Mouse (Mus musculus) thymus, postnatal 10 days (tissue): ENCODE results near the gene Slc7a5.

Source experiments
- DNase-seq, 2 experiments: peaks; one replicate each; pipeline ENCODE4 v3.0.0; 2021; ENCODE audit warnings: low spot score in 2 of 2

Gene Slc7a5

GRCm38 (mm10) chr8:121850821-121851470 is 56.5 kb downstream of the Slc7a5 start:
- DNase-seq: peak; percentile 95 to 99

GRCm38 (mm10) chr8:121850436-121850820 is 57.1 kb downstream of the Slc7a5 start:
- DNase-seq: peak in 1 of 2 experiments; percentile 12

GRCm38 (mm10) chr8:121850018-121850417 is 57.5 kb downstream of the Slc7a5 start:
- peak; percentile 52 to 76 for DNase-seq

- no peak for DNase-seq
Measured at GRCm38 (mm10) chr8:121849303-121849702, 58.2 kb downstream of the Slc7a5 start.

- no peak for DNase-seq
Measured at GRCm38 (mm10) chr8:121848495-121848894, 59.0 kb downstream of the Slc7a5 start.

- no peak for DNase-seq
Measured at GRCm38 (mm10) chr8:121847987-121848386, 59.5 kb downstream of the Slc7a5 start.

- no peak for DNase-seq
Measured at GRCm38 (mm10) chr8:121847261-121847822, 60.2 kb downstream of the Slc7a5 start.

GRCm38 (mm10) chr8:121846815-121847214 is 60.7 kb downstream of the Slc7a5 start:
- DNase-seq: no peak

- no peak for DNase-seq
Measured at GRCm38 (mm10) chr8:121844765-121845164, 62.7 kb downstream of the Slc7a5 start.

- DNase-seq: no peak
Measured at GRCm38 (mm10) chr8:121843184-121843733, 64.2 kb downstream of the Slc7a5 start.

- no peak for DNase-seq
Measured at GRCm38 (mm10) chr8:121842064-121842955, 65.2 kb downstream of the Slc7a5 start.

- DNase-seq: peak; percentile 44 to 55
Measured at GRCm38 (mm10) chr8:121841242-121841641, 66.3 kb downstream of the Slc7a5 start.

- DNase-seq: peak; percentile 51 to 69
Measured at GRCm38 (mm10) chr8:121832503-121832902, 75.0 kb downstream of the Slc7a5 start.

- no peak for DNase-seq
Measured at GRCm38 (mm10) chr8:121832061-121832460, 75.4 kb downstream of the Slc7a5 start.
